Mouse (Mus musculus) stomach, postnatal 0 days (tissue): Measurements from ENCODE around the gene Mrc1. TPM values are rescaled to one million over a fixed set of nuclear protein-coding genes. Genes with fewer than 3 reads are reported as not detected.

Experiments
- ATAC-seq: fragments of 200-750 bp; cut with Nextera tagmentation; 2 replicates; pipeline ENCODE4 v1.8.0; 2017; ENCODE audit not compliant: low FRiP score, low TSS enrichment
- DNase-seq: peaks from one replicate; pipeline ENCODE4 v3.0.0-alpha.2; 2016; ENCODE audit warnings: low spot score
- H3K27ac ChIP-seq: fragments of 300-500 bp; sonication (generic); replicated peaks from 2 replicates; pipeline ENCODE4 v1.5.1; 2014; ENCODE audit warnings: mild to moderate bottlenecking, control low read depth
- H3K27me3 ChIP-seq: fragments of 300-500 bp; sonication (generic); 2 replicates; pipeline ENCODE4 v1.6.1; 2014; ENCODE audit warnings: low read length; ENCODE audit not compliant: control insufficient read depth, insufficient read depth
- H3K36me3 ChIP-seq: fragments of 300-500 bp; sonication (generic); 2 replicates; pipeline ENCODE4 v1.6.1; 2014; ENCODE audit warnings: low read length, mixed read lengths; ENCODE audit not compliant: control insufficient read depth, insufficient read depth
- H3K4me1 ChIP-seq: fragments of 300-500 bp; sonication (generic); replicated peaks from 2 replicates; pipeline ENCODE4 v1.6.1; 2014; ENCODE audit warnings: antibody characterized with exemption; ENCODE audit not compliant: control insufficient read depth, insufficient read depth
- H3K4me2 ChIP-seq: fragments of 300-500 bp; sonication (generic); replicated peaks from 2 replicates; pipeline ENCODE4 v1.6.1; 2014; ENCODE audit warnings: low read depth, mild to moderate bottlenecking, control low read depth, moderate library complexity
- H3K4me3 ChIP-seq: fragments of 300-500 bp; sonication (generic); 2 replicates; pipeline ENCODE4 v1.5.1; 2014; ENCODE audit warnings: low read depth, low read length, control low read depth
- H3K9ac ChIP-seq: fragments of 300-500 bp; sonication (generic); 2 replicates; pipeline ENCODE4 v1.6.1; 2014; ENCODE audit warnings: mild to moderate bottlenecking, low read length, control low read depth, mixed read lengths
- H3K9me3 ChIP-seq: fragments of 300-500 bp; sonication (generic); 2 replicates; pipeline ENCODE4 v1.6.1; 2016; ENCODE audit warnings: low read length; ENCODE audit not compliant: control insufficient read depth
- CTCF ChIP-seq: IDR thresholded peaks from 2 replicates; pipeline ENCODE4 v1.5.1; 2016; ENCODE audit warnings: antibody characterized with exemption, low read depth, mild to moderate bottlenecking, moderate library complexity
- EP300 ChIP-seq: optimal IDR thresholded peaks from 2 replicates; pipeline ENCODE3; 2016; ENCODE audit warnings: antibody characterized with exemption
- WGBS: fragments of 180-500 bp; shearing (Covaris S2); extraction: QIAGEN DNeasy Blood & Tissue Kit; methylation state at CpG from one replicate; pipeline ENCODE4 v1.1.7; 2014; 5-methylcytosine and 5-hydroxymethylcytosine counted together
- polyA plus RNA-seq: library from polyadenylated mRNA; unstranded; fragments of >200 nt; fragmentation: Nextera tagmentation; extraction: Ambion mirVana; gene quantifications from 2 replicates; pipeline ENCODE4 v1.2.1, GENCODE M21; 2015

The Mrc1 gene
- polyA plus RNA-seq, 1 experiment from 2014 or later, result 9.9 TPM

DNA sequence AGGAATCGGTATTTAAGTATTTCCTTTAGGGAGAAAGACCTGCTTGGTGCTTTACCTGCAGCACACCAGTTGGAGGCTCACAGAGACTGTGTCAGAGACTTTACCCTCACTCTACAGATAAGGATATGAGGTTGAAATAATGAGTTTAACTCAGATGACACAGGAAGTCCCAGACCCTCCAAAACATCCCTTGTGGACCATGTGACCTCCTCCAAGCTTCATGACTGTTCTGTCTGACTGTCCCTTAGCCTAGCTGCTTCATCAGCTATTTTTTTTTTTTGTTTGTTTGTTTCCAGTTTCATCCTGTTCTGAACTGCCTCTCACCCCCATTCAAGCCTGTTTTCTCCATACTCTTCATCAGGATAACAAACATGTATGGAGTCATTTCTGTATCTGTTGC lies 3.7 kb downstream of the Mrc1 start:
- no peak for DNase-seq
- ATAC-seq, result no peak
- WGBS, result 85% methylated on average over 1 of the region's 1 CpGs
- Histone ChIP-seq H3K9me3 (no peaks in the 10 kb centered on the region), H3K4me2 (no peak overlapping the region), H3K9ac (no peak overlapping the region), H3K27me3 (no peaks in the 10 kb centered on the region), H3K36me3 (no peaks in the 10 kb centered on the region), H3K27ac (no peak overlapping the region), H3K4me3 (no peak overlapping the region), H3K4me1 (no peaks in the 10 kb centered on the region)
- no peak for TF ChIP-seq EP300

DNA sequence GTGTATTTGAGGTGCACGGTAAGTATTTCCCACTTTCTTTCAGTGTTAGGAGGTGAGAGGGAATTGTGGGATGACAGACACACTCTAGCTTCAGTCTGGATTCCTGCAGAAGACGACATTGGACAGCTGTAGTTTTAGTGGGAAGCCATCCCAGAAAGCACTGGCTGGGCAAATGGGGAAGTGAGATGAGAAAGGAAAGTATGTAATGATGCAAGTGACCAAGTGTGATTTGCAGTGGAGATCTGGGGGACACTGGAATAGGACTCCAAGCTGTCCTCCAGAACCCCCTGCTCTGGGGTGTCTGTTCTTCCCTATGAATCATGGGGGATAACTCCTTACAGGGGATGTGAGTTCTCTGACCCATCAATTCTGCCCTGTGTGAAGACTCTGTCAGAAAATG lies 4.8 kb downstream of the Mrc1 start:
- ATAC-seq (no peak), DNase-seq (no peak)
- Histone ChIP-seq H3K4me1 (no peaks in the 10 kb centered on the region), H3K36me3 (no peaks in the 10 kb centered on the region), H3K4me3 (no peak overlapping the region), H3K4me2 (no peak overlapping the region), H3K9ac (no peak overlapping the region), H3K27me3 (no peaks in the 10 kb centered on the region), H3K27ac (no peak overlapping the region), H3K9me3 (no peaks in the 10 kb centered on the region)
- TF ChIP-seq CTCF, result no peak
- no peak for TF ChIP-seq EP300
- 60% methylated on average over 2 of the region's 2 CpGs for WGBS

DNA sequence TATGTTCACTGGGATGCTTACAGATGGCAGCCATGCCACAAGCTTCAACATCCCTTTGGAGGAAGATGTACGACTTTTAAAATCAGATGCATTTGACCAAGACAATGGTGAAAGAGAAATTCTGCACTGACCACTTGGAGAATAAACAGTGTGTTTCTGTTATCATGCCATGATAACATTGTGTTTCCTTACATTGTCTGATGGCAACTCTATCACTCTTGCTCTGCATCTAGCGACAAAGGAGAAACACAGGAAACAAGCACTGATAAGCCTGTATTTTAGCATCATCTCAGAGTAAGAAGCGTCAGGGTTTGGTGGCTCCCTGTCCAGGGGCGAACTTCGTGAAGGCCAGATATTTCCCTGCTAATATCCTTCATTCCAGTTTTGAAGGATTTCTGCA lies 6.1 kb downstream of the Mrc1 start:
- Histone ChIP-seq H3K9me3 (no peaks in the 10 kb centered on the region), H3K4me1 (no peaks in the 10 kb centered on the region), H3K27me3 (no peaks in the 10 kb centered on the region), H3K36me3 (no peaks in the 10 kb centered on the region), H3K27ac (no peak overlapping the region), H3K4me3 (no peak overlapping the region), H3K4me2 (no peak overlapping the region), H3K9ac (no peak overlapping the region)
- WGBS, result 74% methylated on average over 5 of the region's 5 CpGs
- TF ChIP-seq EP300, result no peak
- no peak for TF ChIP-seq CTCF
- ATAC-seq (no peak), DNase-seq (no peak)

DNA sequence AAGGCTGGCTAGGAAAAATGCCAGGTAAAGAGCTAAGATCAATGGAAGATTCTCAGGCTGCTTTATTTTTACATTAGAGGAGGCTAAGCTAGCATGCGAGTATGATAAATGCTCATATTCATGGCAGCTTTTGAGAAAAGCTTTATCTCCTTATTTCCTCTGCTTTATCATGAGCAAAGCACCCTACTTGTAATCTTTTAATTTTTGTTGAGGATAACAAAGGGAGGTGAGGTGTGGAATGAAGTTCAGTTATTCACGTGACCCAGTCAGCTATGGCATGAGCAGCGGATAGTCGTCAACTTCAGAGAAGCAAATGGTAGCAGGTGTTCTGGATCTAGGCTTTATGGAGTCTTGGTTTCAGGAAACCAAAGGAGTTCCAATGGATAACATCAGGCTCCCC lies 7.7 kb downstream of the Mrc1 start:
- no peak for ATAC-seq
- Histone ChIP-seq H3K4me2 (no peak overlapping the region), H3K27me3 (no peaks in the 10 kb centered on the region), H3K27ac (no peak overlapping the region), H3K9ac (no peak overlapping the region), H3K4me3 (no peak overlapping the region), H3K36me3 (no peaks in the 10 kb centered on the region), H3K9me3 (no peaks in the 10 kb centered on the region), H3K4me1 (no peaks in the 10 kb centered on the region)
- DNase-seq, result no peak
- TF ChIP-seq CTCF, result no peak
- TF ChIP-seq EP300, result no peak
- WGBS, result 69% methylated on average over 4 of the region's 4 CpGs

DNA sequence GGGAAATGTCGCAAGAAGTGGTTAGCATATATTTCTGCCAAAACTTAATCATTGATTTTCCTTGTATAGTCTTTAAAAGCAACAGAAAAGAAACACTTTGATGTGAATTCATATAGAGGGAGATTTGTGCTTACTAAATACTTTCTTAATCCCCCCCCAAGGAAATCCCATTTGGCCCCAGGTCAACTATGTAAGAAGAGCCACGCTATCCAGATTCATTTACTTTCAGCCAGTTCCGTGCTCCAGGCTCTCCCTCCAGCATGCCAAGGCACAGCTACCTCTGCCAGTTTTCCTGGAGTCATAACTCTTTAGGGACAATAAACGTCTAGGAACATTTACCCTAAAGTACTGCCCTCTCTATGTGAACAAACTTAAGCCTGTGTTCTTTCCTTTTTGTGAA lies 8.5 kb downstream of the Mrc1 start:
- WGBS, result 21% methylated on average over 4 of the region's 4 CpGs
- H3K9ac ChIP-seq, result no peak overlapping the region
- H3K4me3 ChIP-seq, result no peak overlapping the region
- ATAC-seq (no peak; the same call in 1 of the 2 replicates), DNase-seq (no peak)
- no peaks in the 10 kb centered on the region for H3K4me1 ChIP-seq
- H3K4me2 ChIP-seq, result no peak overlapping the region
- no peaks in the 10 kb centered on the region for H3K27me3 ChIP-seq
- no peaks in the 10 kb centered on the region for H3K9me3 ChIP-seq
- no peak overlapping the region for H3K27ac ChIP-seq
- no peaks in the 10 kb centered on the region for H3K36me3 ChIP-seq
- TF ChIP-seq CTCF (no peak), EP300 (no peak)

DNA sequence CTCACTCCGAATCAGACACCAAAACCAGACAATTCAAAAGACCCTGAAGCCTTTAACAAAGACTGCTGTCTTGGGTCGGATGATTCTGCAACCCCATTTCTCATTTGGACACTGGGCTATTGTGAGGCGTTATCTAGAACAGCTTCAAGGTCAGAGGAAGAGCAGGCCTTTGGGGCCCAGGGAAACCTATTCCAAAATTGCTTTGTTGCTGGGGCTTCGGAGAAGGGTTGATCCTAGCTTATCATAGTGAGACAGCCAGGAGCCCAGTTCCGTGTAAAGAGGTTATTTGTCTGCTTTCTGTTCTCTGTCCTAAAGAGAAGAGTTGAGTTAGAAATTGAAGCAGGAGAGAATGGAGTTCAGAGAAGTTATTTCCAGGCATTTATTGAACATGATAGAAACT lies 10.0 kb downstream of the Mrc1 start:
- Histone ChIP-seq H3K4me1 (no peaks in the 10 kb centered on the region), H3K27ac (no peak overlapping the region), H3K36me3 (no peaks in the 10 kb centered on the region), H3K4me2 (no peak overlapping the region), H3K4me3 (no peak overlapping the region), H3K9ac (no peak overlapping the region), H3K27me3 (no peaks in the 10 kb centered on the region), H3K9me3 (no peaks in the 10 kb centered on the region)
- WGBS, result 67% methylated on average over 5 of the region's 5 CpGs
- no peak for ATAC-seq
- no peak for DNase-seq
- no peak for TF ChIP-seq EP300
